Mouse (Mus musculus) urinary bladder, postnatal 4 days (tissue): ENCODE measurements around the gene Gm28053.
A peak's percentile ranks its signal among the peaks of the same experiment; 100 is the strongest.

Experiments used
- DNase-seq, 2 experiments: peaks; one replicate each; pipeline ENCODE4 v3.0.0; 2021 to 2022; ENCODE audit warnings: low spot score in 2 of 2

The Gm28053 gene

GRCm38 (mm10) chr6:48692962-48693361 lies 25.4 kb upstream of the Gm28053 start:
- DNase-seq, result no peak

GRCm38 (mm10) chr6:48696830-48697554 lies 21.4 kb upstream of the Gm28053 start:
- no peak for DNase-seq

GRCm38 (mm10) chr6:48697555-48697930 lies 20.9 kb upstream of the Gm28053 start:
- DNase-seq, result no peak

GRCm38 (mm10) chr6:48698066-48698856 lies 20.1 kb upstream of the Gm28053 start:
- DNase-seq, result no peak

- no peak for DNase-seq
Measured at GRCm38 (mm10) chr6:48698888-48699287, 19.5 kb upstream of the Gm28053 start.

GRCm38 (mm10) chr6:48700251-48701075 lies 17.9 kb upstream of the Gm28053 start:
- DNase-seq, result no peak

- DNase-seq, result no peak
Measured at GRCm38 (mm10) chr6:48702146-48702545, 16.3 kb upstream of the Gm28053 start.

- DNase-seq, result no peak
Measured at GRCm38 (mm10) chr6:48702601-48703000, 15.8 kb upstream of the Gm28053 start.

- DNase-seq, result no peak
Measured at GRCm38 (mm10) chr6:48704146-48704545, 14.3 kb upstream of the Gm28053 start.

GRCm38 (mm10) chr6:48706130-48706529 lies 12.3 kb upstream of the Gm28053 start:
- DNase-seq, result no peak

- peak in 1 of 2 experiments; percentile 54 for DNase-seq
Measured at GRCm38 (mm10) chr6:48720326-48720725, 1.9 kb downstream of the Gm28053 start.

- peak in 1 of 2 experiments; percentile 52 for DNase-seq
Measured at GRCm38 (mm10) chr6:48723468-48723867, 5.1 kb downstream of the Gm28053 start.

GRCm38 (mm10) chr6:48725476-48725875 lies 7.1 kb downstream of the Gm28053 start:
- no peak for DNase-seq

GRCm38 (mm10) chr6:48727761-48728160 lies 9.4 kb downstream of the Gm28053 start:
- no peak for DNase-seq

GRCm38 (mm10) chr6:48732864-48733304 lies 14.5 kb downstream of the Gm28053 start:
- DNase-seq, result no peak

GRCm38 (mm10) chr6:48733660-48734059 lies 15.3 kb downstream of the Gm28053 start:
- no peak for DNase-seq

- DNase-seq, result no peak
Measured at GRCm38 (mm10) chr6:48737053-48737452, 18.6 kb downstream of the Gm28053 start.

- DNase-seq, result no peak
Measured at GRCm38 (mm10) chr6:48737688-48738087, 19.3 kb downstream of the Gm28053 start.

- no peak for DNase-seq
Measured at GRCm38 (mm10) chr6:48738961-48739779, 20.8 kb downstream of the Gm28053 start, which contains the start of gene Gimap1. Gene Gimap1, plus strand, starts transcription at chr6:48739054.

GRCm38 (mm10) chr6:48739780-48740055 lies 21.3 kb downstream of the Gm28053 start:
- no peak for DNase-seq

GRCm38 (mm10) chr6:48740501-48741169 lies 22.2 kb downstream of the Gm28053 start:
- no peak for DNase-seq
